Mouse (Mus musculus) heart, postnatal 14 days (tissue): Measurements from ENCODE around the gene Gm11111. TPM values are rescaled to one million over a fixed set of nuclear protein-coding genes. Genes with fewer than 3 reads are reported as not detected.

Source experiments
- DNase-seq, 2 experiments: peaks; one replicate each; pipeline ENCODE4 v3.0.0; 2021 to 2022
- intact Hi-C: fragments of 180-260 bp; cut with DNase I; formaldehyde crosslinking; loops from one replicate; pipeline ENCODE4 v1.15.1; 2025
- total RNA-seq, 2 experiments: library from RNA; stranded (reverse); gene quantifications; 2 replicates each; pipeline ENCODE4 v1.2.3; 2021

The Gm11111 gene
- total RNA-seq, 2 experiments from 2014 or later, result not detected

- no peak for DNase-seq
- intact Hi-C loops, result no loop called here
Measured at GRCm38 (mm10) chr5:98578398-98578797, 25.9 kb downstream of the Gm11111 start.

- intact Hi-C loops, result no loop called here
- no peak for DNase-seq
Measured at GRCm38 (mm10) chr5:98580811-98581210, 28.3 kb downstream of the Gm11111 start.

- intact Hi-C loops, result no loop called here
- DNase-seq, result no peak
Measured at GRCm38 (mm10) chr5:98582051-98582450, 29.6 kb downstream of the Gm11111 start.

- intact Hi-C loops, result no loop called here
- DNase-seq, result no peak
Measured at GRCm38 (mm10) chr5:98585915-98586314, 33.4 kb downstream of the Gm11111 start.

Other genes starting within 250 kb of the Gm11111 start
- not detected for gene Cfap299, start 223.4 kb upstream of the Gm11111 start, total RNA-seq